Mouse (Mus musculus) erythroblast, embryonic 14.5 days (primary cell): Measurements from ENCODE around the gene Gm9767. TPM values are rescaled to one million over a fixed set of nuclear protein-coding genes. Genes with fewer than 3 reads are reported as not detected.

Experiments
- H3K27me3 ChIP-seq: 2 replicates; pipeline ENCODE4 v1.6.1; 2012; ENCODE audit warnings: inconsistent platforms; ENCODE audit not compliant: control insufficient read depth
- H3K36me3 ChIP-seq: 2 replicates; pipeline ENCODE4 v1.6.1; 2012; ENCODE audit warnings: mild to moderate bottlenecking, inconsistent platforms; ENCODE audit not compliant: control insufficient read depth
- H3K4me1 ChIP-seq: 2 replicates; pipeline ENCODE4 v1.6.1; 2012; ENCODE audit warnings: inconsistent platforms; ENCODE audit not compliant: control insufficient read depth
- H3K4me3 ChIP-seq: replicated peaks from 2 replicates; pipeline ENCODE3; 2012; ENCODE audit warnings: moderate library complexity, mild to moderate bottlenecking, inconsistent platforms
- H3K9me3 ChIP-seq: 2 replicates; pipeline ENCODE4 v1.6.1; 2012; ENCODE audit warnings: low read length, inconsistent platforms, mixed read lengths; ENCODE audit not compliant: control insufficient read depth
- GATA1 ChIP-seq: IDR thresholded peaks from 2 replicates; pipeline ENCODE4 v1.6.1; 2012; ENCODE audit warnings: low read length, inconsistent platforms, mixed read lengths
- TAL1 ChIP-seq: IDR thresholded peaks from 3 replicates; pipeline ENCODE4 v1.6.1; 2012; ENCODE audit warnings: low read length, inconsistent platforms, mixed read lengths
- polyA plus RNA-seq: library from polyadenylated mRNA; stranded (reverse); fragments of >175 nt; gene quantifications from 2 replicates; pipeline ENCODE4 v1.2.3, GENCODE M21; 2012

The Gm9767 gene
- polyA plus RNA-seq, 1 experiment: not detected

- Histone ChIP-seq H3K36me3 (no peaks in the 10 kb centered on the region), H3K9me3 (no peaks in the 10 kb centered on the region), H3K27me3 (peaks cover 26% of the 10 kb centered on the region), H3K4me1 (no peaks in the 10 kb centered on the region), H3K4me3 (no peak overlapping the region)
- TF ChIP-seq TAL1 (no peak), GATA1 (no peak)
Measured at GRCm38 (mm10) chr10:26082081-26082480, 4.0 kb downstream of the Gm9767 start.

DNA sequence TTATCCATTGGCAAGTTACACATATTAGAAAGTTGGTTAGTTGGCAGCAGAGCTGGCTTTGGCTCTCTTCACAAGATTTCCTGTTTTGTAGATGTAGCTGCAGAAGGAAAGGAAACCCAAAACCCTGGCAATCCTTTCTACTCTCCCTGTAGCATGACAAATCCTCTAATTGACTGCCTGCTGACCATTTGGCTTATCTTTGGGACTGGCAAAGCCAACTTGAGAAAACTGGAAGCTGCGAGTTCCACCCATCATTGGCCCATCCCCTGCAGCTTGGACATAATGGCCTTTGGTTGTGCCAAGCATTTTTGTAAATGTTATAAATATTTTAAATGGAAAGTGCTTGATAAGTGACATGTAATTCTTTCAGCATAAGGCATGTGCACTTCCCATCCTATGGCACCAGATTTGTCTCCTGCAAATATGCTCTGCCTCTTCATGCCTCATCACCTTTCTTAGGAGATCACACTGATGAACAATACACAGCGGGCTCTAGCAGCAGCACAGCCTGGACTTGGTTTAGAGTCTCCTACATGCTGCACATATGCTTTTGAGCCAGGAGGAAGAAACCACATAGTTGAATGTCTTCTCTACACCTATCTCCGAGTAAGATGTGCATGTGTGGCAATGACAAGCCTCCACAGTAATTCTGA, 25.4 kb downstream of the Gm9767 start:
- no peak overlapping the region for H3K4me3 ChIP-seq
- no peaks in the 10 kb centered on the region for H3K27me3 ChIP-seq
- no peaks in the 10 kb centered on the region for H3K4me1 ChIP-seq
- no peaks in the 10 kb centered on the region for H3K9me3 ChIP-seq
- TF ChIP-seq GATA1 (no peak), TAL1 (no peak)
- no peaks in the 10 kb centered on the region for H3K36me3 ChIP-seq

GRCm38 (mm10) chr10:26114409-26114808, 36.4 kb downstream of the Gm9767 start:
- TF ChIP-seq TAL1: no peak
- no peak for TF ChIP-seq GATA1
- Histone ChIP-seq H3K36me3 (no peaks in the 10 kb centered on the region), H3K9me3 (peaks cover 3% of the 10 kb centered on the region), H3K4me1 (no peaks in the 10 kb centered on the region), H3K27me3 (no peaks in the 10 kb centered on the region), H3K4me3 (no peak overlapping the region)

GRCm38 (mm10) chr10:26119067-26119821, 41.2 kb downstream of the Gm9767 start:
- H3K4me1 ChIP-seq: no peaks in the 10 kb centered on the region
- no peak overlapping the region for H3K4me3 ChIP-seq
- H3K9me3 ChIP-seq: peaks cover 8% of the 10 kb centered on the region
- H3K27me3 ChIP-seq: no peaks in the 10 kb centered on the region
- no peak for TF ChIP-seq TAL1
- no peak for TF ChIP-seq GATA1
- no peaks in the 10 kb centered on the region for H3K36me3 ChIP-seq

DNA sequence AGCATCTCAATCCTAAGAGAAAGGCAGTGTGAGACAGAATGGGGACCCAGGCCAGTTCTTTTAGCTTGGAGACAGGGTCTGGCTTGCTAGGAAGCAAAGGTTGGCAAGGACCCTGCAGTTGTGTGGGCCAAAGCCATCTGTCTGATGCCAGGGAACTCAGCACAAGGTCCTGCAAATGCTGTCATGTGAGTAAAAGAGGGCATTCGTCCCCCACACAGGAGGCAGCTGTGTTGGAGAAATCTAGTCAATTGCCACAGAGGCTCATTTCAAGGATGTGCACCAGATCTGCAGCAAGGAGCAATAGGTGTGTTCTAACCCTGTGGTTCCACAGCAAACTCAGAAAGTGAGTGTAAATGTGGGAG, 41.7 kb downstream of the Gm9767 start:
- H3K4me3 ChIP-seq: no peak overlapping the region
- no peak for TF ChIP-seq TAL1
- no peak for TF ChIP-seq GATA1
- H3K27me3 ChIP-seq: no peaks in the 10 kb centered on the region
- no peaks in the 10 kb centered on the region for H3K36me3 ChIP-seq
- H3K4me1 ChIP-seq: no peaks in the 10 kb centered on the region
- H3K9me3 ChIP-seq: peaks cover 8% of the 10 kb centered on the region

Other genes with a start within 250 kb of the Gm9767 start
- gene Tmem200a, start 797 bp downstream of the Gm9767 start, polyA plus RNA-seq: not detected in 2 replicates
- gene Samd3, start 151.5 kb downstream of the Gm9767 start, polyA plus RNA-seq: not detected in 2 replicates